Mouse (Mus musculus): Measurements from ENCODE around the gene E130308A19Rik.

The E130308A19Rik gene

DNA sequence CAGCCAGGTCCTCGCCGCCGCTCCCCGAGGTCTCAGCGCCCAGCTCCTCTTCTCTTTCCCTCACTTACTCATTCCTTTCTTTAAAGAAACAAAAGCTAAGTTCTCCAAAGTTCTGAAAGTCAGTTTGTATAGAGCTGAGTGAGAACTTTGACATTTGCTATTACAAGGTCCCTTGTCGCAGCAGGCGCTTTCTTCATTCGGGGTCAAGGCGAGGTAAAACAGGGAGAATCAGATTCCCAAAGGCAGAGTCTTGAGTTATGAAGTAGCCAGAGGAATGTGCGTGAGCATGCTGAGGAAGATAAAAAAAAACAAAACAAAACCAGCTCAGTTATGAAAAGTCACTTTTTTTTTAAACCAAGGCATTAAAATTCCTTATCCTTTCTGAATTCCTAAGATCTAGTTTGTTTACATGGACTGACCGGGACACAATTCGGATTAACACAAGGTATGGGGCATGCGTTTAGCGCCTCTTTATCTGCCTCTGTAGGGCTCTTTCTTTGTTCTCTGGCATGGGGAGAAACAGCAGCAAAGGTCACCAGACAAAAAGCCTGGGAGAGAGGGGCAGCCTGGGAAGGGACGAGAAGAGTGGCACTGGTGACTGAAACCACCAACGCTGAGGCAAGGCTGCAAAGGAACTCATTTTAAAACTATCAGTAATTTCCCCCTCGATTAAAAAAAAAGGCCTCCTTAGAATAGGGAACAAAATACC is 146.3 kb downstream of the E130308A19Rik start:
- in situ Hi-C loops (cut with MboI; ENCODE audit: unreplicated experiment in 2 of 2) = loop anchor here (10.0 to 25.0 kb wide), 2 partner anchors 678 to 685 kb away; no protein-coding TSS in a partner anchor

DNA sequence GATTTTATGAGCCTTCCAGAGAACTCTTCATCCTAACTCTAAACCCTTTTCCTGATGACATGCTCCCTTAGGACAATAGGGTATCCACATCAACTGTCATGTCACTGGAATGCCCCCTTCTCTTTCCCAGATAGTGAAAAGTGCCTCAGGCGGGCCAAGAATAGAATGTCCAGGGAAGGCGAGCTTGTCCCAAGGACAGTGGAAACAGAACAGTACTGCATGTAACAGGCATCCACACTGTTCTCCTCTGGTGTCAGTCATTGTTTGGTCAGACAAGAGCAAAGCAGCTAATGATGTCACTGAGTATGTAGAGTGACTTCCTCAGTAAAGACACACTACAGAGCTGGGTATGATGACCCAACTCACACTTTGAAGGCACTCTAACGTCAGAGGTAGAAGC is 151.8 kb downstream of the E130308A19Rik start:
- in situ Hi-C loops (cut with MboI; ENCODE audit: unreplicated experiment in 2 of 2) = loop anchor here in 1 of 2 experiments (5.0 to 10.0 kb wide), 2 partner anchors 166 to 683 kb away; no protein-coding TSS in a partner anchor

DNA sequence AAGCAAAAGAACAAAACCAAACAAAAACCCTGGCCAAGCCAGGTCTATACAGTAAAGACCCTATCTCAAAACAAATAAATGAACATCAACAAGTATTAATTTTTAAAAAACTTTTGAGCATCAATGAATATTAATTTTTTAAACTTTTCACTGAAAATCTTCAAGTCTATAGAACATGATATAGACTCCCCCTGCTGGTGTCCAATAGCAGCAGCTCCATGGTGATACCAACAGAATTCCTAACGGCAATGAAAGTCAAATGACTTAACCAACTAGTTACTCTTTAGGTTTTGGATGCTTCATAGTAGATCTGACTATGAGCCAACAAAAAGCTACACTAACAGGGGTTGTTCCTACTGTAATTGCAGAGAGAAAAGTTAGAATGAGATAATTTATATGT is 154.6 kb downstream of the E130308A19Rik start:
- in situ Hi-C loops (cut with MboI; ENCODE audit: unreplicated experiment in 2 of 2) = loop anchor here in 1 of 2 experiments (5.0 kb wide), 1 partner anchor 168 kb away; no protein-coding TSS in a partner anchor

DNA sequence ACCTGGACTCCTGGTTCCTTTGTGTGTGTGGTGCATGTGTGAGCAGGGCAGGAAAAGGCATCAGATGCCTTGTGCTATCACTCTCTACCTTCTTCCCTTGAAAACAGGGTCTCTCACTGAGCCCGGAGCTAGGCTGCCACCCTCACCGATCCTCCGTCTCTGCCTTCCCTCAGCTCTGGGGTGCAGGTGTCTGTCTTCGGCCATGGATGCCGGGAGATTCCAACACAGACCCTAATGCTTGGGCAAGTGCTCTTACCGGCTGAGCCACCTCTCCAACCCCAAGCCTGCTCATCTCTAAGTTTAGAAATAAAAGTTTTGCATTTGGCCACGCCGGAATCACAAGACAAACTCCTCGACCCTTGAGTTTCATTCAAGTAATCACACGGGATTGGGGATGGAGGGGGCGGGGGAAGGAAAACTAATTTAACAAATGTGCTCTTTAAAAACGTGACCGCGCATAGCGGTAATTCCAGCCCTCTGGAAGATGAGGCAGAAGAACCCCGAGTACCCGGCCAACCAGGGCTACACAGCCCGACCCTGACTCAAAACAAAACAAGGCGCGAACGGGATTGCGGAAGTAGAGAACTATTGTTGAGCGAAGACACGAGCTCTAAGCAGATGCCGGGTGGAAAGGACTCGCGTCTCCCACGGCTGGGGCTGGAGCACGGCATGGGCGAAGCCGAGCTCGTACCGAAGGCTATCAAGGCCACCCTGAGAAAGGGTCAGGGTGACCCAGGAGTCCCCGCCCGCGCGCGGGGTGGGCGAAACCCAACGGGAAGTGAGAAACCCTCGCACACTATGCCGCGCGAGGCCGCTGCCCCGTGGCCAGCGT is 157.1 kb downstream of the E130308A19Rik start:
- in situ Hi-C loops (cut with MboI; ENCODE audit: unreplicated experiment in 2 of 2) = loop anchor here in 1 of 2 experiments (5.0 kb wide), 1 partner anchor 171 kb away; no protein-coding TSS in a partner anchor

DNA sequence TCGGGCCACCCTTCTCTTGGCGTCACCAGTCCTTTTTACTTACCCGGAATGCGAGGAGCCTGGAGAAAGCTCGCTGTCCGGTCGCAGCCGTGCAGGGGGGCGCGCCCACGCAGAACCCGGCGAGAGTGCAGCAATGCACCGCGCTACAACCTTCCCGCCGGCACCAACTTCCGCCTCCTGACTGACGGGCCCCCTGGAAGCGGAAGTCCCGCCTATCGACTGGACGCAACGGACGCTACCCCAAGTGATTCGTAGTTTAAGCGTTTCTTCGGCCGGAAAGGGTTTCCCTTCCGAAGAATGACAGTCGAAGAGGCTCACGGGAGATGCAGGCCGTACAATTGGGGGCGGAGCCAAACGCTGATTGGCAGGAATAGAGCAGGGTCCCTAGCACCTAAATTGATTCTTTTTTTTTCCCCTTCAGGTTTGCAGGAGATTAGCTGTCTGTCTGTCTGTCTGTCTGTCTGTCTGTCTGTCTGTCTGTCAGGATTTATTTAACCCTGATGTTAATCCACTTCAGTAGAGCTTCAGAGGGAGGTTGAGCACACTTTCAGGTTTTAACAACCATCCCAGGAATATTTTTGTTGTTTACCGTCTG is 157.8 kb downstream of the E130308A19Rik start:
- in situ Hi-C loops (cut with MboI; ENCODE audit: unreplicated experiment in 2 of 2) = loop anchor here in 1 of 2 experiments (5.0 kb wide), 1 partner anchor 171 kb away; no protein-coding TSS in a partner anchor

DNA sequence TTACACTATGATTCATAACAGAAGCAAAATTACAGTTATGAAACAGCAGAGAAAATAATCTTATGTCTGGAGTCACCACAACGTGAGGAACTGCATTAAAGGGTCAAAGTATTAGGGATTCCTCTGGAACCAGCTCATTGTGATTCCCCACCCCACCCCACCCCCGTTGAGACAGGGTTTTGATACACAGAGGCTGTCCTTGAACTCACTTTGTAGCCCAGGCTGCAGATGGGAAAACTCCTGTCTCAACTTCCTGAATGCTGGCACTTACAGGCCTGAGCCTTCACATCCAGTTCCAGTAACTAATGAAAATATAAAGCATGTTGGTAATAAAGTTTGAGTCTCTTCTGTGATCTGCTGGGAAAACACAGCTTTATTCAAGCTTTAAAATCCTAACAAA is 159.4 kb downstream of the E130308A19Rik start:
- in situ Hi-C loops (cut with MboI; ENCODE audit: unreplicated experiment in 2 of 2) = loop anchor here in 1 of 2 experiments (5.0 kb wide), 1 partner anchor 142 kb away; no protein-coding TSS in a partner anchor

DNA sequence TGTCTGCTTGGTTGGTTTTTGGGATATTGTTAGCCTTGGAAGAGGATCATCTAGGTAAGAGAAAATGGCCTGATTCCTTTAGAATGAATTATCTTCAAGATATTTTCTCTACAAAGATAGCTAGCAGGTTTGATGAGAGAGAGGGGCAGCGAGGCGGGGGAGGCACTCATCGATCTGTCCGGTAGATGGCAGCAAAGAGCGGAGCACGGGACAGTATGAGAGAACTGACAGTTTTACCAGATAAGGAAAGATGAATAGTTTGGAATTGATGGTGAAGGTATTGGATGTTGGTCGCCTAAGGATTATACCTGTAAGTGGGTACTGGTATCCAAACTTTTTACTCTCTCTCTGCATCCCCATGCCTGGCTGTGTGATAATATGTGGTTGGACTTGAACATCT is 160.7 kb downstream of the E130308A19Rik start:
- in situ Hi-C loops (cut with MboI; ENCODE audit: unreplicated experiment in 2 of 2) = loop anchor here in 1 of 2 experiments (5.0 kb wide), 1 partner anchor 141 kb away; no protein-coding TSS in a partner anchor

DNA sequence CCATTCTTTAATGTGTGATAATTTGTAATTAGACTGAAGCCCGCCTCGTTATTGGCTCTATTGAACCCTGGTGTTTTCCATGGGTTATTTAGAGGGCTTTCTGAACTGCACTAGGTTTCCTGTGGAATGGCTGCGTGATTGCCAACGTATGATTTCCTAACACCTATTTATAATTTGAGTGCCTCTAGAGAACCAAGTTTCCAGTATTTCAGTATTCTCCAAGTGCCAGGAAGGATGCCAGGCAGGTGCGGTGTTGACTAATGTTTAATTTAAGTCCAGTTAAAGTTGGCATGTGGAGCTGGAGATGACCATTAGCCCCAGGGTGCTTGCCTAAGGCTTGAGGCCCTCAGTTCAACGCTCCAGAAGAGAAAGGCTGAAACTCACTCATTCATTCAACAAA is 161.1 kb downstream of the E130308A19Rik start:
- in situ Hi-C loops (cut with MboI; ENCODE audit: unreplicated experiment in 2 of 2) = loop anchor here in 1 of 2 experiments (5.0 kb wide), 1 partner anchor 140 kb away; no protein-coding TSS in a partner anchor

DNA sequence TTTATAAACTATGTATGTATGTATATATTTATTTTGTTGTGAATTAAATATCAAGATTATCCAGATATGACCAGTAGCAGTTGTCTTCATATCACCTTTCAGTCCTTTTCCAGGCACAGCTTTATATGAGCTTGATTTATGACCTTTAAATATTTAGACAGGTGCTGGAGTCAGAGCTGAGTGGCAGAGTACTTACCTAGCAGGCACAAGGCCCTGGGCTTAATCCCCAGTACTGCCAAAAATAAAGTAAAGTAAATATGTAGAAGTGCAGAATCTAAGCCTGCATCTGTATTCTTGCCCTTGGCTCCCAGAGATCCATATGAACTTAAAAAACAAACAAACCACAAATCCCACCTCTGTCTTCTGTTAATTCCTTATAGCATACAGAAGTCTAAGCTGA is 163.0 kb downstream of the E130308A19Rik start:
- in situ Hi-C loops (cut with MboI; ENCODE audit: unreplicated experiment in 2 of 2) = loop anchor here in 1 of 2 experiments (5.0 kb wide), 1 partner anchor 138 kb away; no protein-coding TSS in a partner anchor

DNA sequence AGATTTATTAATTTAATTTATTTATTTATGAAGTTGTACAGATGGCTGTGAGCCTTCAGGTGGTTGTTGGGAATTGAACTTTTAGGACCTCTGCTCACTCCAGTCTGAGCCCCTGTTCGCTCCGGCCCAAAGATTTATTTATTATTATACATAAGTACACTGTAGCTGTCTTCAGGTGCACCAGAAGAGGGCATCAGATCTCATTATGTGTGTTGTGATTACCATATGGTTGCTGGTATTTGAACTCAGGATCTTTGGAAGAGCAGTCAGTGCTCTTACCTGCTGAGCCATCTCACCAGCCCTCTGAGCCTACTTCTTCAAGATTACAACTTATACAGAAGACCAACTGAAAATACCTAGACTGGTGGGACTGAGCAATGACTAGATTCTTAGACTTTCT is 167.6 kb downstream of the E130308A19Rik start:
- in situ Hi-C loops (cut with MboI; ENCODE audit: unreplicated experiment in 2 of 2) = loop anchor here (5.0 kb wide), 2 partner anchors 54 to 134 kb away; no protein-coding TSS in a partner anchor

DNA sequence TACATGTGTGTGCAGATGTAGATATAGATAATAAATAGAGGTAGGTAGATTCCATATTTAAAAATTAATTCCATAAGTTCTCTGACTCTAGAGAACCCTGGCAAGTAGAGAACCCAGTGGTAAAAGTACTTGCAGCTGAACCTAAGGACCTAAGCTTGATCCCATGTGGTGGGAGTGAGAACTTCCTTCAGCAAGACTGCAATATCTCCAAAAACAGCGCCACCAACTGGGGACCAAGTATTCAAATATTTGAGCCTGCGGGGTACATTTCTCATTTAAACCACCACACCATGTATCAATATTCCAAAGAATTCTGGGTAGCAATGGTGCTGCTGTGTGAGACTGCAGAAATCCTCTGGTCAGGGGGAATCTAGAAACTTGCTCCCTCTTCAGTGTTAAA is 168.1 kb downstream of the E130308A19Rik start:
- in situ Hi-C loops (cut with MboI; ENCODE audit: unreplicated experiment in 2 of 2) = loop anchor here (5.0 kb wide), 2 partner anchors 53 to 133 kb away; no protein-coding TSS in a partner anchor

DNA sequence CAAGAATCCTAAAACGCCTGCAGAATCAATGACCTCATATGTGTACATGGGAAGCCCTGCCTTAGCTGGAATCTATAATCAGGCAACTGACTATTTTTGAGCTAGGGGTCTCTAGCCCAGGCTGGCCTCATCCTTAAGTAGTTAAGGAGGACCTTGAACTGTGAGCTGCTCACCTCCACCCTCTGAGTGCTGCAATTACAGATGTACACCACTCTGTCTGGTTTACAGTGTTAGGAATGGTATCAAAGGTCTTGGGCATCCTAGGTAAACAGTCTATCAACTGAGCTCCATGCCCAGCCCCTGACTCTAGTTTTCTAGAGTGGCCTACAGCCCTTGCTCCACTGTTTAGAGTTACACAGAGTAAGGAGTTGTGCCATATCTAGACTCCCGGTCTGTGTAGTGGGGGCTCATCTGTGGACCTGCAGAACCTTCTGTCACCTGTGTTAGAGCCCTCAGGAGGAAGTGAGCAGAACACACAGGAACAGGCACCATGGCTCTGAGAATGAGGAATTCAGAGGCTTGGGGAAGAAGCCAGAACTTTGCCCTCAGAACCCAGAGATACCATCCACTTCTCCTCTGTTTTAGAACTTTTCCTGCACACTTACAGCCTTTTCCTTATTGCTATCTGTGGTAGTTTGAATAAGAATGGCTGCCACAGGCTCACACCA is 169.9 kb downstream of the E130308A19Rik start:
- in situ Hi-C loops (cut with MboI; ENCODE audit: unreplicated experiment in 2 of 2) = no loop called here

DNA sequence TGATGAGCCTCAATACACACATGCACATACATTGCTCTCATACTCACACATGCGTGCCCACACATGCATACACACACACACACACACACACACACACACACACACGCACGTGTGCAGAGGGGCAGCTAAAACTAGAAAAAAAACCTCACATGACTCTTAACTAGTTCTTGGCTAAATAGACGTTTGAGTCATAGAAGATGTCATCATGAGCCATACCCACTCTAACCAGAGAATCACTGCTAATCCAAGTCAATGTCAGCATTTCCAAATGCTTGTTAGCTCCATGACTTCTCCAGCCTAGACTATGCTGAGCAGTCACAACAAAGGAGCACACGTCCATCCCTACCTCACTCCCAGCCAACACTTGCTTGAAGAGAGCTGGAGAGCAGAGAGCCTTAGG is 174.2 kb downstream of the E130308A19Rik start:
- in situ Hi-C loops (cut with MboI; ENCODE audit: unreplicated experiment in 2 of 2) = loop anchor here in 1 of 2 experiments (5.0 kb wide), 1 partner anchor 47 kb away; no protein-coding TSS in a partner anchor

DNA sequence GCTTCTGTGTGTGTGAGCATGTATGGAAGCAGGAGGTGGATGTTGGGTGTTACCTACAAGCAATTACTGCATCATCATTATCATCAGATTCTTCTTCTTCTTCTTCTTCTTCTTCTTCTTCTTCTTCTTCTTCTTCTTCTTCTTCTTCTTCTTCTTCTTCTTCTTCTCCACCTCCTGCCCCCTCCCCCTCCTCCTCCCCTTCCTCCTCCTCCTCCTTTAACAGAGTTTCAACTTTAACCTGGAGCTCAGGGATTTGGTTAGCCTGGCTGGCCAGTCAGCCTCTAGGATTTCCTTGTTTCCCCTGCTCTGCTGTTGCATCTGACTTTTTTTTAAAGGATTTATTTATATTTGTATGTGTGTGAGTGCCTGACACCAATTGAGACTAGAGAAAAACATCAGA is 175.5 kb downstream of the E130308A19Rik start, which contains the start of gene Inip:
Inip (minus strand) TSS at position 101 of the 400 bp plus-strand sequence.
- in situ Hi-C loops (cut with MboI; ENCODE audit: unreplicated experiment in 2 of 2) = loop anchor here in 1 of 2 experiments (5.0 kb wide), 1 partner anchor 46 kb away; no protein-coding TSS in a partner anchor

DNA sequence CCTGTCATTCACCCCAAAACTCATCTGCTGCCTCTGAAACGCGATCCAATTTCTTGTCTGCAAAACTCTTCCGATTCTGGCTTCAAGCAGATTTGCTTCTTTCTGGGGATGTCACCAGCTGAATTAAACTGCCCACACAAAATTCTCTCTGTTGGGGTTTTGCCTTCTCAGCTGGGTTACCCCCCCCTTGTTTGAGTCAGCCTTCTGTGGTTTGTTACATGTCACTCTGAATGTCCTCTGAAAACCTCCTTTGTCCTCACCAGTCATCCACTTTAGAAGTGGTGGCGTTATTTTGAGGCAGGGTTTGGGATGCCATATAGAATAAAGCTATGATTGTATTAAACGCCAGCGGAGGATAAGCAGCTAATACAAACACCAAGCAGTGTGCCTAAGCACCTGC is 176.1 kb downstream of the E130308A19Rik start:
- in situ Hi-C loops (cut with MboI; ENCODE audit: unreplicated experiment in 2 of 2) = loop anchor here in 1 of 2 experiments (5.0 kb wide), 1 partner anchor 45 kb away; no protein-coding TSS in a partner anchor

DNA sequence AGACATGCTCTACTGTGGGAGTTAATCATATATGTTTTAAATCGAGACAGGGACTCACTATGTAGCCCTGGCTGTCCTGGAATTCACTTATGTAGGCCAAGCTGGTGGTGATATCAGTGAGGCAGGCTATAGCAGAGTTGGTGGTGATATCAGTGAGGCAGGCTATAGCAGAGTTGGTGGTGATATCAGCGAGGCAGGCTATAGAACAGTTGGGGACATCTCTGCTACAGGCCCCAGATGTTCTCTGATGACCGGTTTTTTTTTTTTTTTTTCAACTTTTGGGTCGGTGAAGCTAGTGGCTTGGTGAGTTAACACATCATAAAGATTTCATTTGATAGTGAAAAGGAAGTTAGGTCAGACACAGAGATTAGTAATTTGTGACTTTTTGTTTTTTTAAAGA is 176.8 kb downstream of the E130308A19Rik start:
- in situ Hi-C loops (cut with MboI; ENCODE audit: unreplicated experiment in 2 of 2) = loop anchor here in 1 of 2 experiments (5.0 kb wide), 1 partner anchor 45 kb away; no protein-coding TSS in a partner anchor

DNA sequence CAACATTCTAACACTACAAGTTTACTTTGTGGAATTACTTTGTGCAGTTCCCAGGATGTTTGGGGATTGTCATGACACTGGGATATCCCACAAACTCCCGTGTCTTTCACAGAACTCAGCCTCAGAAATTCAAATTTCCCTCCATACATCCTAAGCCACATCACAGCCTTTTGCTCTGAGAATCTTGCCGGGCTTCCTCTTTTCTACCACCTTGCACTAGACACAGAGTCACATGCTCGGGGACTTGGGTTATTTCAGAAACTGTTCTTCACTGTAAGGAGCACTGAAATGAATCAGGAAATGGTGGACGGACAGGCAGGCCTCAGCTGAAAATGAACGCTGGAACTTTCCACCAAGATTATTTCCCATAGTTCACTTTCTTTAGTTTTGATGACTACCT is 177.3 kb downstream of the E130308A19Rik start:
- in situ Hi-C loops (cut with MboI; ENCODE audit: unreplicated experiment in 2 of 2) = loop anchor here in 1 of 2 experiments (5.0 kb wide), 1 partner anchor 44 kb away; no protein-coding TSS in a partner anchor

DNA sequence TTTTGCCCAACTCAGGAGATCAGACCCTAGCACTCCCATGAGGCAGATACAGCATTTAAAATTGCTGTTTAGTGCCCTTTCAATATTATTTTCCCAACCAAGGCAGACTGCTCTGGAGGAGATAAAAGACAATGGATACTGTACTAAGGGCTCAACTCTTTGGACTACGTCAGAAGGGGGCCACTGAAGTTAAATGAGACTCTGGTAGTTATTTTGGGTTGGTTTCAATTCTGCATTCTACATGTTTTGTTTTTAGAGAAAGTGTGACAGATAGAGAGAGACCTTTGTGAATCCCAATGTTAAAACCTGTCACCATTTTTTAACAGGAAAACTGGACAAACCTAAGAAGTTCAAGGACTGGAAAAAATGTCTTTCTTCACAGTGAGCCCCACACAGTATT is 178.7 kb downstream of the E130308A19Rik start:
- in situ Hi-C loops (cut with MboI; ENCODE audit: unreplicated experiment in 2 of 2) = loop anchor here in 1 of 2 experiments (5.0 kb wide), 1 partner anchor 43 kb away; no protein-coding TSS in a partner anchor

Data from v-Abl transformed pro-B cells (cell line).